Mouse (Mus musculus): ENCODE results near the gene 4933407L21Rik. TPM values are rescaled to one million over a fixed set of nuclear protein-coding genes. Genes with fewer than 3 reads are reported as not detected.

Gene 4933407L21Rik
- 4.8 and 7.5 TPM in 2 replicates for polyA plus RNA-seq (2014; fragmentation: Nextera tagmentation; extraction: Ambion mirVana)

- Histone ChIP-seq H3K4me1 (replicated peaks; ENCODE audit: control insufficient read depth, insufficient read depth, low read length) (peaks cover 32% of the 10 kb centered on the region), H3K9me3 (ENCODE audit: control insufficient read depth, low read length) (no peaks in the 10 kb centered on the region), H3K9ac (no peak within 1 kb of the TSS), H3K27ac (peak within 1 kb of the TSS; percentile 90), H3K27me3 (ENCODE audit: control insufficient read depth, insufficient read depth, low read length) (no peaks in the 10 kb centered on the region), H3K4me2 (replicated peaks) (0 out of 2 replicates have a peak within 1 kb of the TSS, but pooled peaks have one; percentile 24), H3K4me3 (replicated peaks; ENCODE audit: low read length) (no peak within 1 kb of the TSS), H3K36me3 (replicated peaks; ENCODE audit: control insufficient read depth, insufficient read depth) (no peaks in the 10 kb centered on the region)
- WGBS: 16% methylated on average over 4 of the region's 4 CpGs
- DNase-seq (ENCODE audit: low spot score): peak; percentile 79
- peak; percentile 92 for ATAC-seq (ENCODE audit: low FRiP score)
These were observed at the start of gene 4933407L21Rik for GRCm38 (mm10) chr1:85928057-85928687. 4933407L21Rik (plus strand) TSS chr1:85928483.

- ATAC-seq (ENCODE audit: low FRiP score) (no peak), DNase-seq (ENCODE audit: low spot score) (no peak)
- H3K27ac ChIP-seq: no peak overlapping the region
- H3K4me3 ChIP-seq (replicated peaks; ENCODE audit: low read length): no peak overlapping the region
- 93% methylated on average over 12 of the region's 12 CpGs for WGBS
- no peaks in the 10 kb centered on the region for H3K36me3 ChIP-seq (replicated peaks; ENCODE audit: control insufficient read depth, insufficient read depth)
- no peak overlapping the region for H3K9ac ChIP-seq
- no peaks in the 10 kb centered on the region for H3K4me1 ChIP-seq (replicated peaks; ENCODE audit: control insufficient read depth, insufficient read depth, low read length)
- H3K4me2 ChIP-seq (replicated peaks): no peak overlapping the region
- H3K27me3 ChIP-seq (ENCODE audit: control insufficient read depth, insufficient read depth, low read length): no peaks in the 10 kb centered on the region
- peaks cover 14% of the 10 kb centered on the region; the same call in 1 of the 2 replicates for H3K9me3 ChIP-seq (ENCODE audit: control insufficient read depth, low read length)
These were observed 46.3 kb upstream of the 4933407L21Rik start for GRCm38 (mm10) chr1:85882003-85882402.

GRCm38 (mm10) chr1:85887221-85887620 lies 41.1 kb upstream of the 4933407L21Rik start:
- Histone ChIP-seq H3K27me3 (ENCODE audit: control insufficient read depth, insufficient read depth, low read length) (no peaks in the 10 kb centered on the region), H3K4me2 (replicated peaks) (no peak overlapping the region), H3K36me3 (replicated peaks; ENCODE audit: control insufficient read depth, insufficient read depth) (no peaks in the 10 kb centered on the region), H3K9me3 (ENCODE audit: control insufficient read depth, low read length) (0 out of 2 replicates have a peak, but pooled peaks cover 2% of the 10 kb centered on the region), H3K9ac (no peak overlapping the region), H3K4me3 (replicated peaks; ENCODE audit: low read length) (no peak overlapping the region), H3K4me1 (replicated peaks; ENCODE audit: control insufficient read depth, insufficient read depth, low read length) (no peaks in the 10 kb centered on the region), H3K27ac (no peak overlapping the region)
- 89% methylated on average over 7 of the region's 7 CpGs for WGBS
- DNase-seq (ENCODE audit: low spot score) (no peak), ATAC-seq (ENCODE audit: low FRiP score) (no peak)

- peak; percentile 90 for ATAC-seq (ENCODE audit: low FRiP score)
- no peaks in the 10 kb centered on the region for H3K36me3 ChIP-seq (replicated peaks; ENCODE audit: control insufficient read depth, insufficient read depth)
These were observed 34.0 kb upstream of the 4933407L21Rik start, which contains the start of gene Itm2c for GRCm38 (mm10) chr1:85894231-85894747. Itm2c (plus strand) TSS chr1:85894281.

GRCm38 (mm10) chr1:85894748-85895360 lies 33.4 kb upstream of the 4933407L21Rik start:
- Histone ChIP-seq H3K4me1 (replicated peaks; ENCODE audit: control insufficient read depth, insufficient read depth, low read length) (peaks cover 44% of the 10 kb centered on the region), H3K9ac (peak overlapping the region; percentile 84), H3K9me3 (ENCODE audit: control insufficient read depth, low read length) (no peaks in the 10 kb centered on the region), H3K27me3 (ENCODE audit: control insufficient read depth, insufficient read depth, low read length) (no peaks in the 10 kb centered on the region), H3K27ac (peak overlapping the region; percentile 89), H3K4me2 (replicated peaks) (peak overlapping the region; percentile 65), H3K4me3 (replicated peaks; ENCODE audit: low read length) (peak overlapping the region; percentile 86), H3K36me3 (replicated peaks; ENCODE audit: control insufficient read depth, insufficient read depth) (no peaks in the 10 kb centered on the region)
- peak; percentile 10 for ATAC-seq (ENCODE audit: low FRiP score)
- DNase-seq (ENCODE audit: low spot score): peak; percentile 64
- under 1% methylated on average over 30 of the region's 30 CpGs for WGBS

More at GRCm38 (mm10) chr1:85894231-85894747, 34.0 kb upstream of the 4933407L21Rik start, which contains the start of gene Itm2c:
- no peaks in the 10 kb centered on the region for H3K27me3 ChIP-seq (ENCODE audit: control insufficient read depth, insufficient read depth, low read length)
- H3K9ac ChIP-seq: peak within 1 kb of the TSS; percentile 84
- peak within 1 kb of the TSS; percentile 86 for H3K4me3 ChIP-seq (replicated peaks; ENCODE audit: low read length)
- peak; percentile 85 for DNase-seq (ENCODE audit: low spot score)
- peak within 1 kb of the TSS; percentile 65 for H3K4me2 ChIP-seq (replicated peaks)
- peaks cover 38% of the 10 kb centered on the region for H3K4me1 ChIP-seq (replicated peaks; ENCODE audit: control insufficient read depth, insufficient read depth, low read length)
- 1% methylated on average over 32 of the region's 35 CpGs for WGBS
- no peaks in the 10 kb centered on the region for H3K9me3 ChIP-seq (ENCODE audit: control insufficient read depth, low read length)
- H3K27ac ChIP-seq: peak within 1 kb of the TSS; percentile 89

- Histone ChIP-seq H3K36me3 (replicated peaks; ENCODE audit: control insufficient read depth, insufficient read depth) (no peaks in the 10 kb centered on the region), H3K27me3 (ENCODE audit: control insufficient read depth, insufficient read depth, low read length) (no peaks in the 10 kb centered on the region), H3K4me1 (replicated peaks; ENCODE audit: control insufficient read depth, insufficient read depth, low read length) (peaks cover 49% of the 10 kb centered on the region), H3K9ac (peak overlapping the region; percentile 84), H3K4me2 (replicated peaks) (peak overlapping the region; percentile 65), H3K4me3 (replicated peaks; ENCODE audit: low read length) (peak overlapping the region; percentile 86), H3K27ac (peak overlapping the region; percentile 89), H3K9me3 (ENCODE audit: control insufficient read depth, low read length) (no peaks in the 10 kb centered on the region)
- peak; percentile 49 for ATAC-seq (ENCODE audit: low FRiP score)
- peak; percentile 67 for DNase-seq (ENCODE audit: low spot score)
- WGBS: 2% methylated on average over 15 of the region's 15 CpGs
These were observed 32.9 kb upstream of the 4933407L21Rik start for GRCm38 (mm10) chr1:85895391-85895837.

- no peaks in the 10 kb centered on the region for H3K27me3 ChIP-seq (ENCODE audit: control insufficient read depth, insufficient read depth, low read length)
- H3K36me3 ChIP-seq (replicated peaks; ENCODE audit: control insufficient read depth, insufficient read depth): no peaks in the 10 kb centered on the region
- no peak for DNase-seq (ENCODE audit: low spot score)
- peak overlapping the region; percentile 86 for H3K4me3 ChIP-seq (replicated peaks; ENCODE audit: low read length)
- H3K27ac ChIP-seq: peak overlapping the region; percentile 89
- peak overlapping the region; percentile 65 for H3K4me2 ChIP-seq (replicated peaks)
- no peaks in the 10 kb centered on the region for H3K9me3 ChIP-seq (ENCODE audit: control insufficient read depth, low read length)
- WGBS: 55% methylated on average over 5 of the region's 5 CpGs
- H3K4me1 ChIP-seq (replicated peaks; ENCODE audit: control insufficient read depth, insufficient read depth, low read length): peaks cover 55% of the 10 kb centered on the region
- no peak for ATAC-seq (ENCODE audit: low FRiP score)
- H3K9ac ChIP-seq: peak overlapping the region; percentile 84
These were observed 32.2 kb upstream of the 4933407L21Rik start for GRCm38 (mm10) chr1:85896110-85896509.

GRCm38 (mm10) chr1:85896781-85897700 lies 31.2 kb upstream of the 4933407L21Rik start:
- H3K27me3 ChIP-seq (ENCODE audit: control insufficient read depth, insufficient read depth, low read length): no peaks in the 10 kb centered on the region
- H3K4me2 ChIP-seq (replicated peaks): peak overlapping the region; percentile 65
- peak overlapping the region; percentile 86 for H3K4me3 ChIP-seq (replicated peaks; ENCODE audit: low read length)
- H3K36me3 ChIP-seq (replicated peaks; ENCODE audit: control insufficient read depth, insufficient read depth): no peaks in the 10 kb centered on the region
- 54% methylated on average over 12 of the region's 12 CpGs for WGBS
- ATAC-seq (ENCODE audit: low FRiP score) (no peak), DNase-seq (ENCODE audit: low spot score) (no peak)
- no peak overlapping the region; the same call in 1 of the 2 replicates for H3K27ac ChIP-seq
- peak overlapping the region; percentile 84 for H3K9ac ChIP-seq
- no peaks in the 10 kb centered on the region for H3K9me3 ChIP-seq (ENCODE audit: control insufficient read depth, low read length)
- H3K4me1 ChIP-seq (replicated peaks; ENCODE audit: control insufficient read depth, insufficient read depth, low read length): peaks cover 64% of the 10 kb centered on the region
